22 mouse cellular contexts compared by ENCODE assay signal in genomic region chr14:57326771-57327170, GRCm38 (mm10).
"Had no signal": no experiment of that assay in that cellular context is flagged by ENCODE, and none has a peak within 500 bp of the region (broad histone marks: within the 10 kb centered on the region; RNA-seq: fewer than 3 reads in every experiment).

No protein-coding gene starts in this region.

- ATAC-seq: intestine, postnatal 0 days; liver, postnatal 0 days; lung, postnatal 0 days; midbrain, embryonic 15.5 days had no signal

- H3K4me2 ChIP-seq: limb, embryonic 12.5 days; limb, embryonic 15.5 days; liver, embryonic 11.5 days; lung, embryonic 14.5 days; midbrain, embryonic 12.5 days; midbrain, embryonic 15.5 days; neural tube, embryonic 12.5 days; neural tube, embryonic 15.5 days had no signal

- H3K9me3 ChIP-seq: limb, embryonic 12.5 days; limb, embryonic 15.5 days; midbrain, embryonic 12.5 days; midbrain, embryonic 15.5 days; neural tube, embryonic 12.5 days; neural tube, embryonic 15.5 days had no signal

- DNase-seq: kidney, adult 2 months; kidney, postnatal 25 days; left cerebral cortex, postnatal 4 days; liver, postnatal 0 days; lung, embryonic 14.5 days; right cerebral cortex, adult 18-20 months; right cerebral cortex, postnatal 14 days; right cerebral cortex, postnatal 4 days; thymus, postnatal 25 days had no signal

- H3K4me1 ChIP-seq: limb, embryonic 12.5 days; limb, embryonic 15.5 days; midbrain, embryonic 12.5 days; midbrain, embryonic 15.5 days; neural tube, embryonic 12.5 days; neural tube, embryonic 15.5 days had no signal

- H3K9ac ChIP-seq: limb, embryonic 12.5 days; limb, embryonic 15.5 days; liver, embryonic 14.5 days; liver, postnatal 0 days; lung, embryonic 14.5 days; midbrain, embryonic 12.5 days; midbrain, embryonic 15.5 days; neural tube, embryonic 12.5 days; neural tube, embryonic 15.5 days had no signal

- H3K4me3 ChIP-seq: limb, embryonic 12.5 days; limb, embryonic 15.5 days; midbrain, embryonic 12.5 days; midbrain, embryonic 15.5 days; neural tube, embryonic 12.5 days; neural tube, embryonic 15.5 days had no signal

- H3K36me3 ChIP-seq: limb, embryonic 12.5 days; limb, embryonic 15.5 days; midbrain, embryonic 12.5 days; midbrain, embryonic 15.5 days; neural tube, embryonic 12.5 days; neural tube, embryonic 15.5 days had no signal

- H3K27ac ChIP-seq: kidney, postnatal 0 days; limb, embryonic 12.5 days; limb, embryonic 15.5 days; liver, embryonic 14.5 days; macrophage; midbrain, embryonic 12.5 days; midbrain, embryonic 15.5 days; neural tube, embryonic 12.5 days; neural tube, embryonic 15.5 days; stomach, postnatal 0 days had no signal

- H3K27me3 ChIP-seq: limb, embryonic 12.5 days; limb, embryonic 15.5 days; midbrain, embryonic 12.5 days; midbrain, embryonic 15.5 days; neural tube, embryonic 12.5 days; neural tube, embryonic 15.5 days had no signal
